ENCODE assay signal across 9 mouse cellular contexts in the genomic region with DNA sequence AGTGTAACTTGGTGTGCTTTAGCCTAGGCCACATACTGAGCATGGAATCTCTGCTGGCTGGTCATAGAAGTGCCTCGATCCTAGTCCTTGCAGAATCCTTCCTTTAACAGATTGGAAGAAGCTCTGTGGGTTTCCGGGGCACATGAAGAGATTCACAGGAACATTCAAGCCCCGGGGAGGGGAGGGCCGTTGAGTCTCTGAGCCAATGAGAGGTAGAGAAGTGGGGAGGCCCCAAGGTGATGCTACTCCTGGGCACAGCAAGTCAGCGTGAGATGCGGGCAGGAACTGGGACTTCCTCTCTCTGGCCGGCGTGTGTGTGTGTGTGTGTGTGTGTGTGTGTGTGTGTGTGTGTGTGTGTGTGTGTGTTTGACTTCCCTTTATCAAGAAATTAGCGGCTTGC. TPM values are rescaled to one million over a fixed set of nuclear protein-coding genes. Genes with fewer than 3 reads are reported as not detected.
DNase-seq lines count a peak whose midpoint lies in the region; ATAC-seq lines count a peak whose summit lies in the region.
"Had no signal": no experiment of that assay in that cellular context is flagged by ENCODE, and none has a peak within 500 bp of the region (broad histone marks: within the 10 kb centered on the region; RNA-seq: fewer than 3 reads in every experiment).

No protein-coding gene starts in this region.

- no peak overlapping the region for H3K4me3 ChIP-seq in forebrain, embryonic 14.5 days (ENCODE audit: low read depth, low read length)
- H3K4me3 ChIP-seq: forebrain, embryonic 10.5 days had no signal

- H3K27ac ChIP-seq in forebrain, embryonic 14.5 days (ENCODE audit: low read depth, low read length) = no peak overlapping the region
- H3K27ac ChIP-seq: forebrain, embryonic 10.5 days had no signal

- no peak overlapping the region for H3K4me2 ChIP-seq in forebrain, embryonic 14.5 days (ENCODE audit: low read length)

- DNase-seq in 416B (ENCODE audit: low read depth) = peak; percentile 98
- DNase-seq in CD4-positive, CD25-positive, alpha-beta regulatory T cell, adult 2 months (ENCODE audit: low read depth, low spot score) = peak; percentile 93
- DNase-seq in induced T-regulatory cell, adult 2 months (ENCODE audit: low read depth) = peak; percentile 95
- DNase-seq in naive thymus-derived CD4-positive, alpha-beta T cell, adult 2 months (ENCODE audit: low read depth) = peak; percentile 92
- DNase-seq in right cerebral cortex, postnatal 14 days = no peak
- DNase-seq in forebrain, embryonic 14.5 days (ENCODE audit: low spot score) = no peak
- DNase-seq in cerebellum, adult 9-11 months = no peak
- no peak for DNase-seq in layer of hippocampus, adult 18-20 months (ENCODE audit: low spot score in 2 of 2)

- H3K4me1 ChIP-seq in forebrain, embryonic 14.5 days (ENCODE audit: control insufficient read depth, insufficient read depth, low read length) = peaks cover 2% of the 10 kb centered on the region; the same call in 1 of the 2 replicates

- 74% methylated on average over 9 of the region's 9 CpGs for WGBS in forebrain, embryonic 14.5 days

- no peaks in the 10 kb centered on the region for H3K36me3 ChIP-seq in forebrain, embryonic 14.5 days (ENCODE audit: control insufficient read depth, insufficient read depth, low read length)
- H3K36me3 ChIP-seq: forebrain, embryonic 10.5 days had no signal

- no peaks in the 10 kb centered on the region for H3K9me3 ChIP-seq in forebrain, embryonic 14.5 days (replicated peaks; ENCODE audit: control insufficient read depth, low read length)

- no peak for ATAC-seq in forebrain, embryonic 14.5 days

- no peaks in the 10 kb centered on the region for H3K27me3 ChIP-seq in forebrain, embryonic 14.5 days (replicated peaks; ENCODE audit: control insufficient read depth, insufficient read depth, low read length)

- no peak overlapping the region for H3K9ac ChIP-seq in forebrain, embryonic 14.5 days (ENCODE audit: low read length)

RNA-seq across cellular contexts. Expression of a gene that starts 19.3 kb away (rescaled TPM):
- 10.9 and 12.0 TPM in 2 replicates for polyA plus RNA-seq in forebrain, embryonic 14.5 days (2014; fragmentation: Nextera tagmentation; extraction: Ambion mirVana)
- total RNA-seq in layer of hippocampus, adult 18-20 months (2021) = 10 to 100 TPM; 43.7 to 44.5 TPM

RNA-seq across cellular contexts. Expression of a gene that starts 53.2 kb away (rescaled TPM):
- 13.8 and 15.9 TPM in 2 replicates for polyA plus RNA-seq in forebrain, embryonic 14.5 days (2014; fragmentation: Nextera tagmentation; extraction: Ambion mirVana)
- 10 to 100 TPM; 28.9 to 29.9 TPM for total RNA-seq in layer of hippocampus, adult 18-20 months (2021)

Comparison
In these comparisons a context has a peak if more than half of its experiments do, and no peak if none do; other contexts are left out.
1. DNase-seq: peak in 416B (single experiment), CD4-positive, CD25-positive, alpha-beta regulatory T cell, adult 2 months (single experiment), induced T-regulatory cell, adult 2 months (single experiment) and naive thymus-derived CD4-positive, alpha-beta T cell, adult 2 months (single experiment); none in right cerebral cortex, postnatal 14 days (single experiment), forebrain, embryonic 14.5 days (single experiment), cerebellum, adult 9-11 months (single experiment) and layer of hippocampus, adult 18-20 months (0 of 2).